In the genomic region with DNA sequence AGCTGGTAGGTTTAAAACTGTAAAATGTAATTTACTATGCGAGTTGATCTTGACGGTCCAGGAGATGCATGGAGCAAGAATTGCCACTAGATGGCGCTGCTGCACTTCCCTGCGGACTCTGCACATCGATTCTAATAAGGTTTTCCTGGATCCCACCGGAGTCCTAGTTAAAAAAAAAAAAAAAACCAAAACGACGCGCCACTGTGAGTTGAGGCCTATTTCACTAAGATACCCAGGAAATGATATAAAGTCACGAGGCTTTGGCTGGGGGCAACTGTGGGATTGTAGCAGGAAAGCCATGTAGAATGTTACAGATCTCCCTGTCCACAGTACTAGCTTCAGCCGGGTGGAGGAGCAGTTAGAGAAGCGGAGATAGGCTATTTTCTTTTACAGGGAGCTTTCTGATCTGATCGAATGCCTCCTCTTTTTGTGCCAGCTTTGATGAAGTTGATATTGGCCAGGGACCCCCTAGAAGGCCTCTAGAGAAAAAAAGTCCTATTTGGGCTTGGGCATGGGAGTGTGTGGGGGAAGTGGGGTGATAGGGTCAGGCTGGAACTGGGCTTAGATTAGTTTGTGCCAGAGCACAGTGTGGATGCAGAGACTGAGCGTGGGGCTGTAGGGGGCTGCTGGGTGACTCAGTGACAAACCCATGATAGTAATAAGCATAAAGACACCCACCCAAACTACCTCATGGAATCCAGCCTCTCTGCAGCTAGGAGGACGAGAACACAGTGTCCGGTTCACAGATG, we compare ENCODE assay signal across 8 mouse cellular contexts.
DNase-seq lines count a peak whose midpoint lies in the region; ATAC-seq and TF ChIP-seq lines count a peak whose summit lies in the region.

No protein-coding gene starts in this region.

- intact Hi-C loops in heart, postnatal 36 days (cut with DNase I) = loop anchor here (1.0 to 2.0 kb wide), 3 partner anchors 106 to 449 kb away; no protein-coding TSS in a partner anchor

- H3K9ac ChIP-seq in lung, embryonic 16.5 days (ENCODE audit: low read length) = no peak overlapping the region

- ATAC-seq in lung, embryonic 16.5 days (ENCODE audit: low read depth) = peak; percentile 46; the same call in 1 of the 2 replicates

- H3K4me2 ChIP-seq in lung, embryonic 16.5 days (ENCODE audit: low read depth, low read length) = peak overlapping the region; percentile 53

- H3K9me3 ChIP-seq in lung, embryonic 16.5 days (ENCODE audit: control insufficient read depth, low read length) = no peaks in the 10 kb centered on the region

- TF ChIP-seq CTCF in layer of hippocampus, adult 2 months (conservative IDR thresholded peaks at IDR 0.05) = peak; percentile 89

- no peak overlapping the region for H3K27ac ChIP-seq in layer of hippocampus, adult 2 months
- no peak overlapping the region for H3K27ac ChIP-seq in lung, embryonic 16.5 days (ENCODE audit: low read length)

- H3K27me3 ChIP-seq in lung, embryonic 16.5 days (ENCODE audit: control insufficient read depth, insufficient read depth, low read depth, low read length) = peaks cover 11% of the 10 kb centered on the region; the same call in 1 of the 2 replicates

- no peaks in the 10 kb centered on the region for H3K36me3 ChIP-seq in lung, embryonic 16.5 days (ENCODE audit: control insufficient read depth, insufficient read depth, low read length)

- 17% methylated on average over 16 of the region's 16 CpGs for WGBS in lung, embryonic 16.5 days

- H3K4me3 ChIP-seq in layer of hippocampus, adult 2 months = peak overlapping the region; percentile 27; the same call in 1 of the 2 replicates
- H3K4me3 ChIP-seq in lung, embryonic 16.5 days (ENCODE audit: low read length) = peak overlapping the region; percentile 34

- DNase-seq in gastrocnemius, adult 18-20 months (ENCODE audit: low spot score) = peak; percentile 58
- DNase-seq in gastrocnemius, postnatal 25 days = no peak
- DNase-seq in c-Kit-positive CD71-negative TER-119-negative erythroid progenitor cells, embryonic 14.5 days (ENCODE audit: low read depth) = peak; percentile 64
- peak; percentile 41 for DNase-seq in fibroblast of lung, adult 2 months (ENCODE audit: low read depth)
- DNase-seq in heart, postnatal 36 days = peak; percentile 67 to 73
- DNase-seq in layer of hippocampus, adult 2 months (ENCODE audit: low spot score in 2 of 2) = peak; percentile 30 to 79
- DNase-seq in retina, embryonic 14.5 days (ENCODE audit: low spot score) = peak; percentile 92

- H3K4me1 ChIP-seq in lung, embryonic 16.5 days (replicated peaks; ENCODE audit: control insufficient read depth, insufficient read depth, low read length) = no peaks in the 10 kb centered on the region; the same call in 1 of the 2 replicates
